Mouse (Mus musculus) layer of hippocampus, adult 2 months (tissue): ENCODE results near the gene Drosha. TPM values are rescaled to one million over a fixed set of nuclear protein-coding genes. Genes with fewer than 3 reads are reported as not detected.
"Not testable (repeated sequence)": the region's sequence is repeated elsewhere in the genome, so short reads cannot be mapped to it uniquely, and the experiment has no call there.

Source experiments
- DNase-seq, 2 experiments: peaks; one replicate each; pipeline ENCODE4 v3.0.0; 2022; ENCODE audit warnings: low spot score in 2 of 2
- H3K27ac ChIP-seq: fragments of 200-600 bp; 2 replicates; pipeline ENCODE4 v1.8.1; 2022
- H3K4me3 ChIP-seq: fragments of 200-600 bp; 2 replicates; pipeline ENCODE4 v1.8.1; 2022; ENCODE audit warnings: mild to moderate bottlenecking
- CTCF ChIP-seq: fragments of 200-600 bp; conservative IDR thresholded peaks from 2 replicates; pipeline ENCODE4 v1.8.1; 2022; ENCODE audit warnings: antibody characterized with exemption, mild to moderate bottlenecking, moderate library complexity
- long read RNA-seq, 2 experiments: library from polyadenylated mRNA; stranded (forward); transcript quantifications; one replicate each; pipeline ENCODE4 v2.0.0; 2021; ENCODE audit warnings: borderline mapping rate in 2 of 2
- total RNA-seq, 2 experiments: library from RNA; stranded (reverse); gene quantifications; 2 replicates each; pipeline ENCODE4 v1.2.3; 2021

Gene Drosha
- total RNA-seq = 10 to 100 TPM; 88.5 to 89.2 TPM
- long read RNA-seq, experiment 1, full-length matches to known transcripts = 33 of 94 reads
- long read RNA-seq, experiment 1, partial matches to known transcripts = 33 of 94 reads
- long read RNA-seq, experiment 1, other reads (novel, unspliced or antisense) = 28 of 94 reads
- long read RNA-seq, experiment 2, full-length matches to known transcripts = 54 of 128 reads
- long read RNA-seq, experiment 2, partial matches to known transcripts = 39 of 128 reads
- long read RNA-seq, experiment 2, other reads (novel, unspliced or antisense) = 35 of 128 reads

- Histone ChIP-seq H3K4me3 (peak within 1 kb of the TSS; percentile 83), H3K27ac (peak within 1 kb of the TSS; percentile 91)
- DNase-seq = peak; percentile 98 to 99
- TF ChIP-seq CTCF = no peak
Observed at GRCm38 (mm10) chr15:12824197-12824952, at the start of gene Drosha, which contains the start of gene 6030458C11Rik. Gene Drosha, plus strand, starts transcription at chr15:12824815. Gene 6030458C11Rik, minus strand, starts transcription at chr15:12824649.

- TF ChIP-seq CTCF = no peak
- DNase-seq = no peak
- no peak overlapping the region for H3K27ac ChIP-seq
- H3K4me3 ChIP-seq = no peak overlapping the region
Observed at GRCm38 (mm10) chr15:12781296-12781695, 43.3 kb upstream of the Drosha start.

- H3K27ac ChIP-seq = no peak overlapping the region
- TF ChIP-seq CTCF = no peak
- DNase-seq = no peak
- H3K4me3 ChIP-seq = no peak overlapping the region
Observed at GRCm38 (mm10) chr15:12781729-12782326, 42.8 kb upstream of the Drosha start.

- no peak overlapping the region for H3K27ac ChIP-seq
Observed at GRCm38 (mm10) chr15:12788536-12788935, 36.1 kb upstream of the Drosha start.

GRCm38 (mm10) chr15:12789406-12789867 is 35.2 kb upstream of the Drosha start:
- DNase-seq = no peak
- Histone ChIP-seq H3K27ac (no peak overlapping the region), H3K4me3 (no peak overlapping the region)
- TF ChIP-seq CTCF = no peak

More at GRCm38 (mm10) chr15:12788536-12788935, 36.1 kb upstream of the Drosha start:
- peak; percentile 37 for TF ChIP-seq CTCF
- H3K4me3 ChIP-seq = no peak overlapping the region
- DNase-seq = no peak

- no peak for DNase-seq
- no peak for TF ChIP-seq CTCF
- H3K4me3 ChIP-seq = no peak overlapping the region
- no peak overlapping the region for H3K27ac ChIP-seq
Observed at GRCm38 (mm10) chr15:12794311-12794710, 30.3 kb upstream of the Drosha start.

- Histone ChIP-seq H3K4me3 (no peak overlapping the region), H3K27ac (no peak overlapping the region)
- TF ChIP-seq CTCF = peak; percentile 76
- peak; percentile 57 to 66 for DNase-seq
Observed at GRCm38 (mm10) chr15:12795457-12795894, 29.1 kb upstream of the Drosha start.

- no peak for TF ChIP-seq CTCF
- H3K4me3 ChIP-seq = no peak overlapping the region
- no peak overlapping the region for H3K27ac ChIP-seq
- DNase-seq = no peak
Observed at GRCm38 (mm10) chr15:12795909-12796470, 28.6 kb upstream of the Drosha start.

GRCm38 (mm10) chr15:12798043-12798442 is 26.6 kb upstream of the Drosha start:
- no peak overlapping the region for H3K4me3 ChIP-seq
- no peak overlapping the region for H3K27ac ChIP-seq
- TF ChIP-seq CTCF = no peak
- DNase-seq = no peak

- DNase-seq = no peak
- H3K27ac ChIP-seq = no peak overlapping the region
- TF ChIP-seq CTCF = no peak
- no peak overlapping the region for H3K4me3 ChIP-seq
Observed at GRCm38 (mm10) chr15:12800405-12801141, 24.0 kb upstream of the Drosha start.

GRCm38 (mm10) chr15:12801142-12801506 is 23.5 kb upstream of the Drosha start:
- H3K27ac ChIP-seq, H3K4me3 ChIP-seq, DNase-seq: not testable (repeated sequence)

- peak in 1 of 2 experiments; percentile 14 for DNase-seq
- Histone ChIP-seq H3K27ac (no peak overlapping the region), H3K4me3 (no peak overlapping the region)
- TF ChIP-seq CTCF = no peak
Observed at GRCm38 (mm10) chr15:12805071-12805470, 19.5 kb upstream of the Drosha start.
